Mouse (Mus musculus): ENCODE data around the gene Tmem126a. TPM values are rescaled to one million over a fixed set of nuclear protein-coding genes. Genes with fewer than 3 reads are reported as not detected.
A peak's percentile ranks its signal among the peaks of the same experiment; 100 is the strongest.

The Tmem126a gene
- 105 and 107 TPM in 2 replicates for polyA plus RNA-seq (2014; fragmentation: Nextera tagmentation; extraction: Ambion mirVana)

DNA sequence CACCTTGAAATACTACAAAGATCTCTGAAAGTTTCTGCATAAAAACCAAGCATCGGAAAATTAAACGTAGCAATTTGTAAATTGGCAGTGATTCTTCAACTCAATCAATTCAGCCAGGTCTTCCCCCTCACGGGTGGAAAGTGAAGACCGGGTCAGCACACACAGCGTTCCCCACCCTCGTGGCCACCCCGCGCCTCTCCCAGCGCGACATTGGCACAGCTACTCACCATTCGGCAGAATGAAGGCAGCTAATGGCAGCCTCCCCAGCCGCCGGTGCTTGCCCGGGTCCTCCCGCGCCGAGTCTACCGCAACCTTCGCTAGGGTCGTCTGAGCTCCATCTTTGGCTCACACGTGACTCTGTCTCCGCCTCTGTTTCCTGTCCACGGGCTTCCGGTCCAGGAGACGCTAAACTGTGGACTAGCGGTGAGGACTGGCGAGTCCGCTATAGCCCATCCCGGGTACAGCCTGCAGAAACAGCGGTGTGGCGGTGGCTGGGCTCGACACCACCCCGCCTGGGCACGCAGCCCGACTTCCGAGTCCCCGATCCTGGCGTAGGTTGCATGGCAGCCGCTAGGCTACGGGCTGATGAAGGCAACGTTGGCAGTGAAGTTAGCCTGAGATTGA lies at the start of gene Tmem126a:
Gene Tmem126a (minus strand): TSS at position 385 of the 624 bp plus-strand sequence.
- Histone ChIP-seq H3K9ac (peak within 1 kb of the TSS; percentile 61), H3K36me3 (ENCODE audit: insufficient read depth) (peaks cover 19% of the 10 kb centered on the region), H3K4me2 (peak within 1 kb of the TSS; percentile 76), H3K9me3 (ENCODE audit: low read depth, low read length) (no peaks in the 10 kb centered on the region), H3K4me1 (ENCODE audit: insufficient read depth) (no peaks in the 10 kb centered on the region), H3K4me3 (ENCODE audit: low read depth, low read length) (peak within 1 kb of the TSS; percentile 65), H3K27ac (ENCODE audit: low read depth) (peak within 1 kb of the TSS; percentile 83), H3K27me3 (ENCODE audit: insufficient read depth, low read length) (no peaks in the 10 kb centered on the region)
- ATAC-seq (ENCODE audit: insufficient read depth): peak; percentile 98
- DNase-seq: peak; percentile 93
- under 1% methylated on average over 41 of the region's 41 CpGs for WGBS
- TF ChIP-seq CTCF (IDR thresholded peaks at IDR 0.05; ENCODE audit: low read depth): peak; percentile 60

DNA sequence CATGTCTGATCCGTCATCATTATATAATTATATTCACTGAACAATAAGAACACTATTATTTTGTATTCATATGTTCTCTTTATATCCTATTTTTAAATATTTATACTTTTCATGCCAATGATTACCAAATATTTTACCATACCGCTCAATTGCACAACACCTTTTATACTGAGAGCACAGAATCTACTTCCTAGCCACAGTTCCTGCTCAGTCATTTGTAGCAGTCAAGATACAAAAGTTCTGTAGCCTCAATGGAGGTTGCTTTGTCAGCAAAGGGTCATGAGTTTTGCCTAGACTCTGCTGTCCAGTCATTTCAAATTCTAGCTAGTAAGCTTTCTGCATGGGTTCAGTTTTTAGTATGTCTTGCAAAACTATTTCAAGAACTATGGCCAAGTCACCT lies 25.6 kb upstream of the Tmem126a start:
- H3K4me1 ChIP-seq (ENCODE audit: insufficient read depth): no peaks in the 10 kb centered on the region
- H3K4me3 ChIP-seq (ENCODE audit: low read depth, low read length): no peak overlapping the region
- H3K9me3 ChIP-seq (ENCODE audit: low read depth, low read length): no peaks in the 10 kb centered on the region
- no peak for TF ChIP-seq CTCF (IDR thresholded peaks at IDR 0.05; ENCODE audit: low read depth)
- DNase-seq (no peak), ATAC-seq (ENCODE audit: insufficient read depth) (no peak)
- no peak overlapping the region for H3K27ac ChIP-seq (ENCODE audit: low read depth)
- H3K9ac ChIP-seq: no peak overlapping the region
- H3K36me3 ChIP-seq (ENCODE audit: insufficient read depth): no peaks in the 10 kb centered on the region
- no peak overlapping the region for H3K4me2 ChIP-seq
- WGBS: 83% methylated on average over 2 of the region's 2 CpGs
- H3K27me3 ChIP-seq (ENCODE audit: insufficient read depth, low read length): peaks cover 1% of the 10 kb centered on the region; the same call in 1 of the 2 replicates

GRCm38 (mm10) chr7:90476313-90477245 lies 19.6 kb upstream of the Tmem126a start, which contains the start of gene Dlg2:
TSS of gene Dlg2 (plus strand) at chr7:90476672.
- ATAC-seq (ENCODE audit: insufficient read depth): no peak
- TF ChIP-seq CTCF (IDR thresholded peaks at IDR 0.05; ENCODE audit: low read depth): no peak
- Histone ChIP-seq H3K27me3 (ENCODE audit: insufficient read depth, low read length) (peaks cover 5% of the 10 kb centered on the region; the same call in 1 of the 2 replicates), H3K36me3 (ENCODE audit: insufficient read depth) (no peaks in the 10 kb centered on the region), H3K9ac (peak within 1 kb of the TSS; percentile 67), H3K4me1 (ENCODE audit: insufficient read depth) (no peaks in the 10 kb centered on the region), H3K4me3 (ENCODE audit: low read depth, low read length) (peak within 1 kb of the TSS; percentile 54), H3K27ac (ENCODE audit: low read depth) (peak within 1 kb of the TSS; percentile 67), H3K4me2 (peak within 1 kb of the TSS; percentile 93), H3K9me3 (ENCODE audit: low read depth, low read length) (no peaks in the 10 kb centered on the region)
- WGBS: under 1% methylated on average over 32 of the region's 32 CpGs
- DNase-seq: peak; percentile 6

DNA sequence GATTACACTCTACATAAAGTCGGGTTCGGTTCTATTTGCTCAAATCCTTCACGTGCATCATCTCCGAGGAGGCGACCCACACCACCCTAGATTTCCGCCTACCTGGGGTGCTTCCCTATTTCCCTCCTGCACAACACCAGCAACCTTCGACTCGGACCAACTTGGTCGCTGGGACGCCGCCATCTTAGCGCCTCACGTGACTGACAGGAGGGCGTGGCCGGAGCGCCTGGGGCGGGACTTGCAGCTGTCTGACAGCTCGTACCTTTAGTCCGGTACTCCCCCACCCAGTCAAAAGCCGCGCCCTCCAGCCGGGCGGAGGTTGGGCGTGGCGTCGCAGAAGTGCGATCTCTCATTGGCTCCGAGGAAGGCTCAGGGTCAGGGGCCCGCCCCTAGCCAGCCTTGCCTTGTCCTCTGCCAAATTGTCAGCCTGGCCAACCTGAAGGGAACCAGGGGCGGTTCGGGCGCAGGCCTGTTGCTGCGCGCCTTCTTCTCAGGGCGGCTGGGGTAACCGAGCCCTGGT lies 18.8 kb upstream of the Tmem126a start, which contains the start of gene Tmem126b:
Gene Tmem126b (minus strand): TSS at position 209 of the 520 bp plus-strand sequence.
- DNase-seq (peak; percentile 99), ATAC-seq (ENCODE audit: insufficient read depth) (peak; percentile 100)
- Histone ChIP-seq H3K9ac (peak within 1 kb of the TSS; percentile 67), H3K27ac (ENCODE audit: low read depth) (peak within 1 kb of the TSS; percentile 67), H3K4me3 (ENCODE audit: low read depth, low read length) (peak within 1 kb of the TSS; percentile 54), H3K27me3 (ENCODE audit: insufficient read depth, low read length) (peaks cover 5% of the 10 kb centered on the region; the same call in 1 of the 2 replicates), H3K9me3 (ENCODE audit: low read depth, low read length) (no peaks in the 10 kb centered on the region), H3K36me3 (ENCODE audit: insufficient read depth) (no peaks in the 10 kb centered on the region), H3K4me2 (peak within 1 kb of the TSS; percentile 93), H3K4me1 (ENCODE audit: insufficient read depth) (no peaks in the 10 kb centered on the region)
- no peak for TF ChIP-seq CTCF (IDR thresholded peaks at IDR 0.05; ENCODE audit: low read depth)
- WGBS: under 1% methylated on average over 36 of the region's 36 CpGs

GRCm38 (mm10) chr7:90473511-90473910 lies 16.5 kb upstream of the Tmem126a start:
- H3K36me3 ChIP-seq (ENCODE audit: insufficient read depth): peaks cover 16% of the 10 kb centered on the region
- H3K27ac ChIP-seq (ENCODE audit: low read depth): no peak overlapping the region
- H3K9me3 ChIP-seq (ENCODE audit: low read depth, low read length): no peaks in the 10 kb centered on the region
- H3K4me2 ChIP-seq: no peak overlapping the region
- 58% methylated on average over 2 of the region's 2 CpGs for WGBS
- ATAC-seq (ENCODE audit: insufficient read depth) (no peak), DNase-seq (no peak)
- H3K9ac ChIP-seq: no peak overlapping the region
- no peaks in the 10 kb centered on the region for H3K4me1 ChIP-seq (ENCODE audit: insufficient read depth)
- H3K4me3 ChIP-seq (ENCODE audit: low read depth, low read length): no peak overlapping the region
- no peak for TF ChIP-seq CTCF (IDR thresholded peaks at IDR 0.05; ENCODE audit: low read depth)
- peaks cover 5% of the 10 kb centered on the region; the same call in 1 of the 2 replicates for H3K27me3 ChIP-seq (ENCODE audit: insufficient read depth, low read length)

- H3K9ac ChIP-seq: no peak overlapping the region
- no peak overlapping the region for H3K4me3 ChIP-seq (ENCODE audit: low read depth, low read length)
- H3K27me3 ChIP-seq (ENCODE audit: insufficient read depth, low read length): no peaks in the 10 kb centered on the region
- no peaks in the 10 kb centered on the region for H3K4me1 ChIP-seq (ENCODE audit: insufficient read depth)
- H3K36me3 ChIP-seq (ENCODE audit: insufficient read depth): no peaks in the 10 kb centered on the region
- no peak for TF ChIP-seq CTCF (IDR thresholded peaks at IDR 0.05; ENCODE audit: low read depth)
- no peak overlapping the region for H3K27ac ChIP-seq (ENCODE audit: low read depth)
- DNase-seq (no peak), ATAC-seq (ENCODE audit: insufficient read depth) (no peak)
- H3K4me2 ChIP-seq: no peak overlapping the region
- WGBS: 93% methylated on average over 5 of the region's 5 CpGs
- no peaks in the 10 kb centered on the region for H3K9me3 ChIP-seq (ENCODE audit: low read depth, low read length)
Measured at GRCm38 (mm10) chr7:90461441-90461840, 4.4 kb upstream of the Tmem126a start.
